Mouse (Mus musculus): Measurements from ENCODE around the gene B3gat2.

B3gat2 gene

DNA sequence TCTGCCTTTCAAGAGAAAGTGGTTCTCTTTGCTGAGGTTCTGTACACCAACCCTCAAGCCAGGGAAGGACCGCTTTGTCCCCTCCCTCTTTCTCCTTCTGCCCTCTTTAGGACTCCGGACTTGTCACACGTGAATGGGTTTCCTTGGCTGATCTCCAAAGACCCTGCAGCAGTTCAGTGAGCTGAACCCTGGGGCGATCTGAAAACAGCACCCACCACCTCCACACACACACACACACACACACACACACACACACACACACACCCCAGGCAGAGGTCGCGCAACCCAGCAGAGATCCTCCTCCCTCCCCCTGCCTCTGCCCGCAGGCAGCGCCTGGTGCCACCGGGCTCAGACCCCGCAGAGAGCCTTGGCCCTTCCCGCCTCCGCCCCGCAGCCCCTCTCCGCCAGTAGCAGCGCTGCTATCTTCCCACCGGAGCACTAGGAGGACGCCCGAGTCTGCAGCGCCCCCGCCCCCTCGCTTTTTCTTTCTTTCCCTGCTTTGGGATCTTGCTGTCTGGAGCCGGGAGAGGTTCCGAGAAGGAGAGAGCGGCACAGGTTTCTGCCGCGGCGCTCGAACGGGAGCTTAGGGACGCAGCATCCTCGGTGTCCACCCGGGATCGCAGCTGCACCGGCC lies at the start of gene B3gat2:
B3gat2 (plus strand) TSS at position 252 of the 634 bp plus-strand sequence.
- peak; percentile 54 for DNase-seq

DNA sequence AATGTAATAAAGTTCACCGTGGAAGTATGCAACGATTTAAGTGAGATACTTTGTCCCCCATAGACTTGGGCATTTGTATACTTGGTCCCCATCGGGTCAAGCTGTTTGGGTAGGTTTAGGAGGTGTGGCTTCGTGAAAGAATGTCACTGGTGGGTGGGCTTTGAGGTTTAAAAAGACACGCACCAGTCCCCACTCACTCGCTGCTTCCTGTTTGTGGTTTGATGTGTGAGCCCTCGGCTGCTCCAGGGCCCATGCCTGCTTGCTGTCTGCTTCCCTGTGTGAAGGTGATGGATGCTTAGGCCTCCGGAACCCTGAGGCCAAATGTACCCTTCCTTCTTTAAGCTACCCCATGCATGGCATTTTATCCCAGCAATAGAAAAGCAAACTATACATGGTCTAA lies 41.2 kb upstream of the B3gat2 start:
- DNase-seq: no peak

GRCm38 (mm10) chr1:23721036-23721435 lies 40.5 kb upstream of the B3gat2 start:
- DNase-seq: no peak

DNA sequence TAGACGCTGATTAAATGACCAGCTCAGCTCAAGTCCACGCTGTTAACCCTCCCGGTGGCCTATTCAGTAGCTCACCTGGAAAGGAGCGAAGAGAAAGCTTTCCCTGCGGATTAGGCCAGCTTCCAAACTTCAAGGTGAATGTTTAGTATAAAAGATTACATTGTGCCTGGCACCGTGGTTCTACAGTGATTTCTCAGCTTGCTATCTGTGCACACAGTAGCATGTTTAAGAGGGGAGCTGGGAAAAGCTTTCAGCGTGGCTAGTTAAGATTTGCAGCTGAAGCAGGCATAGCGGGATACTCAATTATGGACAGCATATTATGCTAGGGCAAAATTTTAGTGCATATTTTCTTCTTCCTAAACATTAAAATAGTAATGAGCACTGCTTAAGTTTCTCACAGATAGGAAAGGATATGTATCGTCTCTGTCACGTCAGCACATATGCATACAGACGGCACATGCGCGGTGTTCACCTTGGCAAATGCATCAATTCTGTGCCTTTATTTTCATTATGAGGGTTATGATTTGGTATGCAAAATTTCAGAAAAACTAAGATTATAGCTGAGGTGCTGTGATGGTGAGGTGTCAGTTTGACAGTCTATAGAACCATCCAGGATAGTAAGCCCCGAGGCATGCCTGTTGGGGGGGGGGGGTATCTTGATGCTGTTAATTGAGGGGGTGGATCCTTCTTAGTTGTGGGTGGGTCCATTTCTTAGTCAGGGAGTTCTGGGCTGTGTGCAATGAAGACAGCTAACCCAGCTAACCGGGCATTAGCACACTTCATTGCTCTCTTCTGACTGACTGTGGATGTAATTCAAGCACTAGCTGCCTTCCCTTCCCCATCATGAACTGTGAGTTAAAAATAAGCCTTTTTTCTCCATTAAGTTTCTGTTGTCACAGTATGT lies 38.8 kb upstream of the B3gat2 start:
- no peak for DNase-seq

- no peak for DNase-seq
Measured at GRCm38 (mm10) chr1:23731324-23731723, 30.2 kb upstream of the B3gat2 start.

DNA sequence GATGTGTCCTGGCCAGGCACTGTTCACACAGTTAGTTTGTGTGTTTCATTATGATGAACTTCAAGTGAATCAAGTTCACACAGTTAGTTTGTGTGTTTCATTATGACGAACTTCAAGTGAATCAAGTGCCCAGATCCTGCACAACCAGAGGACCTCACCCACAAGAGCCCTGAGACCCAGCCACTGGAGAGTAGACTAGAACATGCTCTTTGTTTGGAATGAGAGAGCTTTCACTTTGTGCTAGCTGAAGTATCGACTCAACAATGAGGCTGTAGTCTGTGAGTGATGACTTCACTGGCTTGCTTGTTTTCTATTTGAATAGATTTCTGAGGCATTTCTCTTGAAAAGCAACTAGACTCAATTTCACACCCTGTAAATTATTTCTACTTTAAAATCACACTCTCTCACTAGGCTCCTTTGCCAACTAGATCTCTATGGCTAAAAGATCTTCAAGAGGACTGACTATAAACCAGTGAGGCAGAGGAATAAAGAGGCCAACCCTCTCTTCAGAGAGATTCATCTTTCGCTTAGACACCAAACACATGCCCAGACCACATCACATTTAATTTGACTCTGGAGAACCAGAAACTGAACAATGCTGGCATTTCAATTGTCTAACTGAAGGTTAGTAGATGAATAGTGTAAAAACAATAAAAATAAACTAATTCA lies 10.6 kb upstream of the B3gat2 start:
- no peak for DNase-seq

- no peak for DNase-seq
Measured at GRCm38 (mm10) chr1:23753091-23753490, 8.5 kb upstream of the B3gat2 start.

DNA sequence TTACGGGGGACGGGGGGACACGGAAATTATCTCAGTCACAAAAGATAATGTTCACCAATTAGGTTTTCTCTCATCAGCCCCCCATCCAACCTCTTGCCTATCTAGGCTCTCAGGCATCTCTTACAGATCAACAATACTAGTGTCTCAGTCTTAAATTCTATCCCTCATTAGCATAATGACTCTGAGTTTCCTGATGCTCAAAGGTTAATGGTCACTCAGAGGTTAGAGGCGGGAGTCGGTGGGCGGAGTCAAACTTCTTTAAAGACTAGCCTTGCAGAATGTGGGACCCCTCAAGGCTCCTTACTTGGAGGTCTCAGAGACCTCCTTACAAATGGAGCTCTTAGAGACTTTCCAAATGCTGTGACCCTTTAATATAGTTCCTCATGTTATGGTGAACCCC lies 8.0 kb upstream of the B3gat2 start:
- DNase-seq: no peak

DNA sequence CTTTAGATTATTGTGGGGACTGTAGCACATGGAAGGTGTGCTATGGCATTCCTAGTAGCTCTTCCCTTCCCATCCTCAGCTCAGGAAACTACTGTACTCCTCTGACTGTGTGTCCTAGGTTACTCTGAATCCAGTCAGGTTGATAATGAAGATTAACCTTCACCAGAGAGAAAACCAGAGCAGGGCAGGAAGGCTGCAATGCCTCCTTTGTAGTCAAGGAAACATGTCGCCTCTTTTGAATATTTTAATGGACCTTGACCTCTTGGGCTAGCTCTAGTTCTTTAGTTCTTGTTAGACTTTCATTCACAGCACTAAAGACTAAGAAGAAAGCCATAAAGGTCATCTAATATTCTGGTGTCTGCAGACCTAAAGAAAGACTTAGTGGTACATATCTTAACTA lies 7.2 kb upstream of the B3gat2 start:
- no peak for DNase-seq

GRCm38 (mm10) chr1:23754967-23755366 lies 6.6 kb upstream of the B3gat2 start:
- DNase-seq: no peak

GRCm38 (mm10) chr1:23762136-23762687 lies 659 bp downstream of the B3gat2 start:
- peak; percentile 33 for DNase-seq

DNA sequence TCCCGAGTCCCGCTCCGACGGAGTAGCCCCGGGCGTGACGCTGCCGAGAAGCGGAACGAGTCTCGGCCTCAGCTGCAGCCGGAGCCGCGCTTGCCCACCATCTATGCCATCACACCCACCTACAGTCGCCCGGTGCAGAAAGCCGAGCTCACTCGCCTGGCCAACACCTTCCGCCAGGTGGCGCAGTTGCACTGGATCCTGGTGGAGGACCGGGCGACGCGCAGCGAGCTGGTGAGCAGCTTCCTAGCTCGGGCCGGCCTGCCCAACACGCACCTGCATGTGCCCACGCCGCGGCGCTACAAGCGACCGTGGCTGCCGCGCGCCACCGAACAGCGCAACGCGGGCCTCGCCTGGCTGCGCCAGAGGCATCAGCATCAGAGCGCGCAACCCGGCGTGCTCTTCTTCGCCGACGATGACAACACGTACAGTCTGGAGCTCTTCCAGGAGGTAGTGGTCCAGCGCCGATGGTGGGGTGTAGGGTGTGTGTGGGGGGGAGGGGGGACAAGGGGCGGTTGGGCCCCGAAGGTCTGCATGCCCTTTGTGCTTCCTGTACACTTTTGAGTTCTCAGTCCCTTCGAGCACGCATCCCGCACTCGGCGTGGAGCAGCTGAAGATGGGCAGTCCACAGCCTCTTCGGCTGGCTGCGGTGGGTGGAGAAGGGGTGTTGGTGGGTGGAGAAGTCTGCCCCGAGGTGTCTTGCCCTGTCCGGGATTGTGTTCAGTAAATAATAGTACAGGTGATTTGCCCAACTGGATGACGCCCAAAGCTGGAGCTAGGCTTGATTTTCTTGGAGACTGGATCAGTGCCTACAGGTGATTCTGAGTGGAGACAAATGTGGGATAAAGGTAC lies 1.5 kb downstream of the B3gat2 start:
- peak; percentile 97 for DNase-seq

DNA sequence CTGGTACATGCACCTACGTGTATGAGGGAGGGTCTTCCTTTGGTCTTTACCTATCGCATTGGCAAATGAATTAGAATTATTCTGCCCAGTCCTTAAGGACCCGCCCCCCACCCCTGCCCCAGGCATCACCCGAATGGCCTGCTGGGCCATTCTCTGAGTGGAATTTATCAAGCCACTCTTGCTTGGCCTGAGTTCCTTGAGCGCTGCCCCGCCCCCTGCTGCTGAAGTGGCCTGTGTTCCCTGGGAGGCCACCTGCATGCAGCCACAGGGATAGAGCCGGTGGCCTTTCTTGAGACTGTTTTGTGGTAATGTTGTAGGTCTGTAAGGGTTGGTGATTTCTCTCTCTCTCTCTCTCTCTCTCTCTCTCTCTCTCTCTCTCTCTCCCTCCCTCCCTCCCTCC lies 2.2 kb downstream of the B3gat2 start:
- DNase-seq: no peak

GRCm38 (mm10) chr1:23764710-23765109 lies 3.2 kb downstream of the B3gat2 start:
- DNase-seq: no peak

- no peak for DNase-seq
Measured at GRCm38 (mm10) chr1:23773039-23773438, 11.5 kb downstream of the B3gat2 start.

- peak; percentile 68 for DNase-seq
Measured at GRCm38 (mm10) chr1:23792737-23793533, 31.4 kb downstream of the B3gat2 start.

GRCm38 (mm10) chr1:23798306-23798705 lies 36.8 kb downstream of the B3gat2 start:
- no peak for DNase-seq

DNA sequence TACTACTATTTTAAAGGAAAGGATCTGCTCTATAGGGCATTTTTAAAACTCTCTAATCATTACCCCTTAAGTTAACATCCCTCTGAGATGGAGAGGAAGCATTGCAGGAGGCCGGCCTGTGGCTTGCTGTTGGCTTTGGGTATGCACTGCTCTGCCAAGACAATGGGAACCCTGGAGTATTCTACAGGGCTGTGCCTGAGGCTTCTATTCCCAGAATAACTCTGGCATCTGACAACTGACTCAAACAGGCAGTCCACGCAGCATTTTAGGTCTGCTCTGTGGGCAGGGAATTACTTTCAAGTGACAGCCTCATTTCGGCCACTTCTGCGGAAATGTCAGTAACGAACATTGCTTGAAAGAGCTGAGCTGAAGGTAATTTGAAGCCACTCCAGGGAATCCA lies 60.1 kb downstream of the B3gat2 start:
- DNase-seq: no peak

DNA sequence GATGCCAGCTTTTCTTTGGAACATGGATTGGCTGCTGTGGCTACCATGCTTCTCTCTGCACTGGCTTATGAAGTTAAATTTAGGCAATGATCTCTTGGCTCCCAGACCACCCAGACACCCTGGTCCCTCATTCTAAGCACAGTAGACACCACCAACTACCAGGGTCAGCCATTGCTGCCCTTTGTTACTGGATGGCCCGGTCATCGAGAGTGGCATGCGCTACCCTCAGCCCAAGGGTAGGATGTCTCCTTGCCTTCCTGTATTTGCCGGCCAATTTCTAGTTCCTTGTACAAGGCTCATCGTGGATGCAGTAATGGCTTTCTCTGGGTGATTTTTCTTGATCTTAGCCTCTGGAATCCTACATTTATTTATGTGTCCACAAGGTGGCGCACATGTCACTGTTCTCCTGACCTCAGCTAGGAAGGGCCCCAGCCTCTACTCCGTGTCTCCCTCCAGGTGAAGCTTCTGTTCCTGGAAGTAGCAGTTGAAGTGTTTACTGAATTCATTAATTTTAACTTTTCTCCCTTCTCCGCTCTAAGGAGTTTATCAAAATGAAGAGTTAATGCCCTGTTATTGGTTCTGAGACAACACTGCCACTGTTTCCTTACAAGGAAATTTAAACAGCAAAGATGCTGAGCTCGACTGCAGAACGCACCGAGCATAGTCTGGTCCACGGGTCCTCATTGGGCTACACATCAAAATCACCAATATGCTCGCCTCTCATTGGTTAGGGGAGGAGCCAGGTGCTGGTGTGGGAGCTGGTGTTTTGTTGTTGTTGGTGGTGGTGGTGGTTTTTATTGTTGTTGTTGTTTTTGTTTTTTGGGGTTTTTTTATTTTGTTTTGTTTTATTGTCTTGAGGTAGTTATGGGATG lies 65.6 kb downstream of the B3gat2 start:
- peak; percentile 44 for DNase-seq

GRCm38 (mm10) chr1:23834246-23834645 lies 72.7 kb downstream of the B3gat2 start:
- DNase-seq: no peak

GRCm38 (mm10) chr1:23834819-23835218 lies 73.3 kb downstream of the B3gat2 start:
- no peak for DNase-seq
